Mouse (Mus musculus) lung, postnatal 10 days (tissue): ENCODE measurements at regions not wholly inside any gene's neighbourhood (a gene's known extent, or its start where the extent isn't known, plus 50 kb on each side); places are given as distances from the start of the nearest gene placed in this dataset.

ENCODE experiments used
- DNase-seq: peaks from one replicate; pipeline ENCODE4 v3.0.0; 2021

DNA sequence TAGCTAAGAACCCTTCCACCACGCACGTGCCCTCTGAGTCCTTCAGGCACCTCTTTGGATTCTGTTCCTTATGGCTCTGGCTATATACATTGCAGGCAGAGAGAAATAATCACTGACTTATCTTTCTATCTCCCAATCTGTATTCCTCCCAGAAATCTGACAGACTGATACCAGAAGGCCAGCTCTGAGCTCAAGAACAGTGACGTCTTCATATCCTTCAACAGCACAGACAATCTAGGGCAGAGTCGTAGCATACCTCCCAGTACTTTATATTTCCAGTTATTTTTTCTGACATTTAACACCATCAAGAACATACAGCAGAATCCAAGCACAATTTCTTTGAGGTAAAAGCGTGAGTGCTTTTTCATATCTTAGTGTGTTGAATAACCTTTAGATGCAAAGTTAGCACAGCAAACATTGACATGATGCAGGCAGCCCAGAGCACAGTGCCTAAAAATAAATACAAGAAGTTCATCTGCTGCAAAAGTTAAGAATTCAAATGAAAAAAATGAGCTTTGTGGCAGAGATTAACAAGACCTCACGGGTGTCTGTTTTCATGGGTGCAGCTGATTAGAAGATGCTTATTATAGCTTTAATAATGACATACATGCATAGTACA, 358.1 kb upstream of the Satb1 start:
- no peak for DNase-seq

DNA sequence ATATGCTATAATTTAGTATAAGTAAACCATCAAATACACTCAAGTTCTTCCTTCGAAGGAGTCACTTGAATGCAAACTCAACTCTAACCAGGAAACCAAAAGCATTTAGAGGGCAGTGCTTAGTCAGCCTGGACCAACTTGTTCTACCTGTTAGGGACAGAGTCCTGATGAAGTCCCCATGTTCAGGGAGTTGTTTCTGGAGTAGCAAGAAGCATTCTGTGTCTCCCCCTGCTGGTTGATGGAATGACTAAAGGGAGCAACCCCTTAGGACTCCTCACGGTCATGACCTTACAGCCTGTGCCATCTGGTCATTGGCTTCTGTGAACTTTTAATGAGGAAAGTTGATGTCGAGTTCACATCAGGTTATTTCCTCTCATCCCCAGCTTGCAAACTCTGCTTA, 349.6 kb upstream of the Satb1 start:
- DNase-seq = peak; percentile 44

DNA sequence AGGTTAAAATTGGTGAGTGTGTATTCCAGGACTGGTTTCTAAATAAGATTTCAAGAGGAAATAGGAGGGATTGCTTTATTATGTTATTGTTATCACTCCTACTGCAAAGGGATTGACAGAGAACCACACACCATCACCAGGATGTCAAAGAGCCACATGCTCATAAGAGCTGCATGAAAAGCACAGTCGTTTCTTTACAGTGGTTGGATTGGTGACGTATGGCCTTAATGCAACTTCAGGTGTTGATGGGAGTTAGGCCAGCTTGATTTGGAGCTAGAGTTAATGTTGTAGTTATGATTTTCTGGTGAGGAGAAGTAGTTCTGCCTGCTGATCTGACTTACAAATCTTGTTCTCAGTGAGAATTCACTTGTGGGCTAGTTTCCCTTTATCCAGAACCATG, 344.9 kb upstream of the Satb1 start:
- no peak for DNase-seq

DNA sequence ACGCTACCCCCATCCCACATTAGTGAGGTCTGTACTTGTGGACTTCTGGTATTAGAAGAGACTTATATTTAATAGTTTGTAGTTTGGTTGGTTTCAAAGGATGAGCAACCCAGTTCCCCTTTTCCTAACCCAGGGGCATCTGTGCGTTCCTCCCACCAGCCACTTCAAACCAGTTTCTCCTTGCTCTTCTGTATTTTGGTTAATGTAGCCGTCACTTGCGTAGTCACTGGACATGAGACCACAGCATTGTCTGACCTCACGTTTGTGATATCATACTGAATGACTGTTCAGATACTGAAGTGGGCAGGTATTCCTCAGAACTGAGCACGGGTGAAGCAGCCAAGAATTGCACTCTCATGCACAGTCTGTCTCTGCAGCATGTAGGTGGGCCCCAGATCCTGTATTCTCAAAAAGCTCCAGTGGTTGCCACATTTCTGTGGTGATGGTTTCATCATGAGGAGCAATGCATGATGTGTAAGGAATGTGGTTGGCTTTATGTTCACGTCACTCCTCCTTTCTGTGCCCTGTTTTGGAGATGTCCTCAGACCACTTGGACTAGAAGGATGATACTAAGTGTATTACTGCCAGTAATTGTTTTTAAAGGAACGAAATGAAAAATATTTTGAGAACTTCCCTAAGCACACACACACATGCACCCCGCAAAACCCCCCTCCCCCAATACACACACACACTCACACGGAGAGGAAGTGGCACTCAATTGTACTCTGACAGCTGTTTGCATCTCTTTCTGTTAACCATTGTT, 335.2 kb upstream of the Satb1 start:
- DNase-seq = no peak

DNA sequence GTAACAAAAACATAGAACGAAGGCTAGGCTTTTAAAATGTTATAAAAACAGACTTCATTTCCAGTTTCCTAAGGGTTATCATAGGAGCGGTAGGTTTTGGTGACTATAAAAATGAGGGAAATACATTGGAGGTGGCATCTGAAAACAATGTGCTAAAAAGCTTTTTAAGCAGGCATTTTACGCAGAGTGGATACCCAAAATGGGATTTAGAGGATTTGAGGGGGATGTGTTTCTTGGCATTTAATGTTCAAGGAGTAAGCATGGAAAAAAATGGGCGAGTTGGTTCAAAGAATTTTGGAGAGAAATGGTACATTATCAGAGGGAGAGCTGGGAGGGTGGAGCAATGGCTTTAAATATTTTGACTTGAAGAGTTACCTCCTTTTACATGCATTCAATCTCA, 334.6 kb upstream of the Satb1 start:
- DNase-seq = no peak

DNA sequence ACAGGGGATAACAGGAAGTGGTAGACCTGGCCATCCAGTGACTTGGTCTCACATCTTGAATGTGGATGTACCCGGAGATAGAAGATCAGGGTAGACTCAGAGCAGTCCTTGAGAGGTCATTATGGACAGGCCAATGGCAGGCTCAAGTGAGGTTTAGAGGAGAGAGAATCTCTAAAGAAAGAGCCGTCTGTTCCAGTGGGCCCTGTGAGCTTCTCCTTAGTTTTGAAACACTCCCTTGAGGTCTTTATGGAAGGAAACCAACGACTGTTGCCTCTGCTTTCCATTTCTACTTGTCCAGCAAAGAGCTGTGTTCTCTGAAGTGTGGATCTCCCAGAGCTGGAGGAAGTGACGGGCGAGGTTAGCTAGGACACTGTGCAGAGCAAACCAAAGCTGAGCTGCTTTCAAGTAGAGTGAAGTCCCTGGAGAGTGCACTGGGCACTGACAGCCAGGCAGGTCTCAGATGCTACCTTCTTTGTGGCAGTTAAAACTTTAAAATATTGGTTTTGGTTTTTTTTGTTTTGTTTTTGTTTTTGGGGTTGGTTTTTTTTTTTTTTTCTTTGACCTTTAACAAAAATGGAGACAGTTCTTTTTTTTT, 332.9 kb upstream of the Satb1 start:
- DNase-seq = no peak

DNA sequence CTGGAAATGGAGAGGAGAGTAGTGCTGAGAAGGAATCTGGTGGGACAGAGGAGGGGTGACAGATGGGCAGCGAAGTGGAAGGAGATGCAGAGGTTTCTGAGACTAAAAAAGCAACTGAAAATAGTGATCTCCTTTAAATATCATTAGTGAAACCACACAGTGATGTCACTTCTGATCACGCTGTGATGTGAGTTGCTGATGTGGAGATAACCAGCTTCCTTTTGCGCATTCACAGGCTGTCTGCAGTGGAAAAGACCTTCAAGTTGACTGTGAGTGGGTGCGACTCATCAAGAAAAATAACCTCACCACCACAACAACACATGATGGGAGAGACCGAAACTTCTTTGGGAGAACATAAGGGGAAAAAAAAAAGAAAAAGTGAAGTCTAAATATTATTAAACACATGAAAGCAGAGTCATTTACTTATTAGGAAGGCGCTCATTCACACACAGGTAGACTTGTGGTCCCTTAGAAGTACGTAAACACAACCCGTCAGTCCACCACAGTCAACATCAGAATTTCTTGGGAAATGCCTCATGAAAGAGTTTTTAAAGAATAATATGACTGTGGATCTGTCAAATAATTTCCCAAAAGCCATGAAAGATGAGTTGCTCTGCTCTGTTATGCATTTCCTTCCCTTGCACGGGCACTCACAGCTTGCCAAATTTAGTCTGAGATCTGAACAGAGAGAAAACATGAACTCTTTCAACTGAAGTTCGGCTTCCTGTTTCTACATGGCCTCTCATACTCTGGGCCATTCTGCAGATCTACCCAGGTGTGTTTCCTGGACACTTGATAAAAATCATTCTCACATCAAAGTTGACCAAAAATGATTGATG, 329.7 kb upstream of the Satb1 start:
- no peak for DNase-seq

DNA sequence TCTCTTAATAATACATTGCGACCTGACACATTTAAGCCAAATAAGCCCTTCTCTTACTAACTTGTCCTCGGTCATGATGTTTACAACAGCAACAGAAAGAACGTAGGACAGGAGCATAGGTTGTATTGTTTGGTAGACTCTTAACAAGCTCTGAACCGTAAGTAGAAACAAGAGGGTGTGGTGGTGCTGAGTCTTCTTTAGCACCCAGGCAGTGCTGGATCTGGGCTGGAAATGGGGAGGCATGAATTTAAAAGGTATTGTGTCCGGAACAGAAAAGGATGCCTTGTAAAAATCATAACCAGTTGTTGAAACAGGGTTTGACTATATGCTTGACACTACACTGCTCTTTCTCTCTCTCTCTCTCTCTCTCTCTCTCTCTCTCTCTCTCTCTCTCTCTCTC, 317.4 kb upstream of the Satb1 start:
- DNase-seq = no peak

DNA sequence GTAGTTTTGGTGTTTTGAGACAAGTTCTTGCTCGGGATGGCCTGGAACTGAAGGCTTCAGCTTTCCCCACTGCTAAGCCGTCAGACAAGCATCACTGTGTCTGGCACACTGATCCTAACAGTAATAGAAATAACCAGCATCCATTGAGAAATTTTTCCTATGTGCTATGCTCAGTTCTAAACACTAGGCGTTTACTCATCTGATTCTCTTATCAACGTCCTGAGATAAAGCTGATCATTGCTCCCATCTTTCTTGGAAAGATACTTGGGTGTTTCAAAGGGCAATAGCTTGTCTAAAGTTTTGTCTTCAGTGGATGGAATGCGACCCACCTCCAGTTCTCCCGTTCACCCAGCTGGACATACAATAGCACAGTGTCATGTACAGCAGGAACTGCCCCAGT, 316.7 kb upstream of the Satb1 start:
- no peak for DNase-seq

DNA sequence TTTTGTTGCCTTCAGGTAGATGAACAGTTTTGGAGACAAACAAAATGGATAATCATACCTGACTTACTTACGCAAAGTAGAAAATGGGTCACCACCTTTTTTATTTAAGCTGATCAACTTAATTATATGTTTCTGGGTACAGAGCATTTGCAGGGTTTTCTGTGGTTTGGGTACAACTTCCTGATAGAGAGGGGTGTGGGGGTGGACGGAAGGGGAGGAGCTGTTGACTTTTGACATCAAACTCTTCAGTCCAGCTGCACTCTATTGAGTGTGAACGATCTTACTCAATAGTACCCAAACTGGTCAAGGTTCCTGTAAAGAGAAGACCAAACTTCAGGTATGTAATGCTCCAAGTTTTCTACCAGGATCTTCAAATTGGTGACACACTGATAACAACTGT, 316.0 kb upstream of the Satb1 start:
- no peak for DNase-seq

DNA sequence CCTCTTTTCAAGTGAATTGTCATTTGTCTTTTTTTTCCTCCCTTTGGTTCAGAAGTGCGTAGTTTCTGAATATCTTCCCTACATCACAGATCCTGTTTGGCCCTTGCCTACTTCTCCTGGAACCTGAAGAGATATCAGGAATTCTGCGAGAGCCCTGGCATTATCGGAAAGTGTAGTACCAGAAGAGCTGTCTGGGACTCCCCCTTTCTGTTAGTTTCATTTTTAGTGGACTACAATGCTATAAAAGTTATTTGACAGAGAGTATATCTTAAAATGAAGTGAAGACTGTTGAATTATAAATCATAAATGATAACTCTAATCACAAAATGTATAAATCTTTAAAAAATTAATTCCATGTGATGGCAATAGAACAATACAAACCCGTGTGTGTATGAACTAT, 270.8 kb upstream of the Satb1 start:
- no peak for DNase-seq

DNA sequence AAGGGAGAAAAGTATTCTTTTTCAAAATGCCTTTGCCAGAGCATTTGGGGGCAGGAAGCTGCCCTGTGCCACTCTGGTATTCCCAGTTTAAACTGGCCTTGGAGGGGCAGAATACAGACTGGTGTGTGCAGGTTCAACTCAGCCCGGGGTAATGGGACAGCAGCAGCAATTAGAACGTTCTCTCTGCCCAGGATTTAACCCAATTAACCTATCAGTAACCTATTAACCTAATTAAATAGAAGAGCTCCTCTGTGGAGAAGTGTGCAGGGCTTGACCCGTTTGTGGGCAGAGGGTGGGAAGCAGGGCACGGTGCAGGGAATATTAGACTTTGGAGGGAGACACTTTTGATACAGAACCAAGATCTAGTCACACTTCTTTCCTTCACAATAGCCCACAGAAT, 252.7 kb upstream of the Satb1 start:
- DNase-seq = no peak

DNA sequence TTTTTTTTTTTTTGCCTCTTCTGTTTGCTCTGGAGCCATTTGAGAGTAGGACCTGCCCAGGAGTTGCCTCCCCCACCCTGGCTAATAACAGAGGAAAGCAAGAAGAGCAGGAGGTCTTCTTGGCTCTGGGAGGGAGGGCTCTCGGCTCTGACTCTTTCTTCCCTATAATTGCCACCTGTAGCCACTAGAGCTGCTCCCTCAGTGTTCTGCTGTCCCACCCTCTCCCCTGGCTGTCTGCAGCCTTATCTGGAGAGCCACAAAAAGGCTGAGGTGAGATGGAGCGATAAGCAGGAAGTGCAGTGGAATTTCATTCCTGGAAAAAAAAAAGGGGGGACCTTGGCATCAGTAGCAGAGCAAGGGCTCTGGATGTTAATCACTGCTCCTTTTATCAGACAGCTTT, 251.4 kb upstream of the Satb1 start:
- DNase-seq = no peak

DNA sequence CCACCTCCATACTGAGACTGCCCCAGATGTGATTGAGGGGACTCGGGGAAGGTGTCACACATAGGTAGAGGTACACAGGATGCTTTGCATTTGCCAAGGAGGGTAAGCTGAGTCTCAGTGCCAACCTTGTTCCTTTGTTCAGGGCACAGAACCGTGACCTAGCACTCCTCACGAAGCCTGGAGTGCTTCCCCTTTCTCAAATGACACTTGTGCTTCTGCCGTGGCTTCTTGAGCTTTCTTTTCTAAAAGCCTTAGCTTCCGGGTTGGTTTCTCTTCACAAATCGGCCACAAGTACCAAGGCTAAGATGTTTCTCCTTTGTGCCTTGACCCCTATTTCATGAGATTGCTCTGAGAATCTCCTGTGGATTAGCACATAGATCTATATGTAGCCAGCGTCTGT, 246.2 kb upstream of the Satb1 start:
- no peak for DNase-seq

DNA sequence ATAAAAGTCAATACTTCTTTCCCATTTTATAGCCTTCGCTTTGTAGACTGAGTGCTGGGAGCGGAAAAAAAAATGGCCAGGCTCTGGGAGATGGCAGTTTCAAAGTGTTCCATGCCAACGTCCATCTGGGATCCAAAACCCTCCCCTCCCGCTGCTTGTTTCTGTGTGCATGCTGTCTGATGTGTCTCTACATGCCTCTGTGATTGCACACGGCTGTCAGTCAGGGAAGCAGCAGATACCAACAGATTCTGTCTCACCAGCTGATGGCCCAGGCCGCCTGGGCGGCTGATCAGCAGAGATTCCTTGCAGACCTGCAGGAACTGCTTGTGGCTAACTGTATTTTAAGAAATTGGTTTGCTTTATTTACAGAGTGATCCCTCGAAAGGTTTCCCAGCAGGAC, 245.4 kb upstream of the Satb1 start:
- no peak for DNase-seq

DNA sequence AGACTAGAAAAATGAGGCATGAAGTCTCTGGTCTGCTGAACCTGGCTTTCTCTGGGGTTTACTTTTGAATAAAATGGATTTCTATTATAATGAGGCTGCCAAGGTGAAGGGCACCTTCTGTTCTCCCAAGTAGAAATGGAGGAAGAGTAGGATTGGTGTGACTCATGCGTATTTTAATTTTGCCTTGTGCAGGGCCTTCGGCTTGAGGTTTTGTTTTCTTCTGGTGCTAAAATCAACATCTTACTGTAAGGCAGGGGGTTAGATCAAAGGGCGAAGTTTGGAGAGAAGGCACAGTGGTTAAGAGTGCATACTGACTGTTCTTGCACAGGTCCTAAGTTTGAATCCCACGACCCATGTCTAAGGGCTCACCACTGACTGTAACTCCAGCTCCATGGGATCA, 244.9 kb upstream of the Satb1 start:
- DNase-seq = no peak

DNA sequence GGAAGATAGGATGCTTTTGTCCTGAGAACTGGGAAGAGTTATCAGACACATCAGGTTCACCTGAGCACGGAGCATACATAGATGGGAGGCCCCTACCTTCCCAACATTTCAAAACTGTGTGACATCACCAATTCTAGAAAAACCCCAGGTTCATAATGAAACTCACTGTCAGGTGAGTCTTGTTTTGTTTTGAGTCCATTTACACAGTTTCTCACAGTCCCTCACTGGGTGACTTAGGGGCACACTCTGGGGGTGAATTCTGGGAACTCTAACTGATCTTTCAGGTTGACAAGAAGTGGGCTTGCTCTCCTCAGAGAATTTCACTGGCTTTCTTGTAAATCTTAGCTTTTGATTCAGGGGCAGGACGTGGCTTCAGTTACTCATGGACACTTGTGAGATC, 243.7 kb upstream of the Satb1 start:
- no peak for DNase-seq

DNA sequence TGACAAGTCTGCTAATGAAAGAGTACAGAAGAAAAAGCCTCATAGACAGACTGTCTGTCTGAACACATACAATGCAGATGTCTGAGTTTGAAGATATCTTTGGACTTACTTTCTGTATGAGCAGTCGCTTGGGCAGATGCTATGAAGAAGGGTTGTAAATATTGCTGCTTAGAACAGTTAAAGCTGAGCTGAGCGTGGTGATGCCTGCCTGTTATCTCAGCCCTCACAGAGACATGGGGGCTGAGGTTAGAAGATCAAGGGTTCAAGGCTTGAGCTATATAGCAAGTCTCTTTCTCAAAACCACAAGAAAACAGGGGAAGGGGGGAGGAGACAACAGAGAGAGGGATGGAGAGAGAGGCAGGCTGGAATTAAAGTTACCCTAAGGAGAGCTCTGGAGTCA, 234.6 kb upstream of the Satb1 start:
- no peak for DNase-seq

DNA sequence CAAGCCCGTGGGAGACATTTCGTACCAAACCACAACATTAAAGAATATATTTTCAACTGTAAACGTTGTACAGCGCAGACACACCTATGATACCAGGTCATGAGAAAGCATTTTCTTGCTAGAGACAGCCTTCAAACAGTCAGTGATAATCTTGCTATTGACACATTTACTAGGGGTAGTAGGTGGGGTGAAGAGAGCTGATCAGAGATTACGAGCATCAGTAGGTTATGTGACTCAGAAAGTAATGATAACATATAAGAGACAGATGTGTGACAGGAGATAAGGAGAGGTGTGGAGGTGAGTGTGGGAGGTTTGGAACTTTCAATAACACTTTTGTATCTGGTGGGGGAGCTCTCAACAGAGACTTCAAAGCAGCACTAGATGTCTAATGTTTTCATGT, 231.5 kb upstream of the Satb1 start:
- no peak for DNase-seq

DNA sequence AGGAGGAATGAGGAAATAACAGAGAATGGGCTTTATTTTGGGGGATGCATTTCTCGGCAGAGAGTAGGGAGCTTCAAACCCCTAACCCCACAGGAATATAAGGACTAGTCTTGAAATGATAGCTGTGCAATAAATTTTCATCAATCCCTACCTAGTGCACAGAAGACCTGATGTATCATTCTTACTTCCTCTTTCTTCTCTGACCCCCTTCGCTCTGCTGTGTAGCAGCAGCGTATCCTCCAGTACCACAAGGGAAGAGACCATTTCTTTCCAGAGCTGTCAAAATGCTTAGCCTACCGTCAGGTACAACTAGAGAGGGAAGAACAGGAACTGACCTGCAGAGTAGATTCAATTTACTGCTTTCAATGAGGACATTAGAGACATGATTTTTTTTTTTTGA, 230.0 kb upstream of the Satb1 start:
- DNase-seq = no peak

DNA sequence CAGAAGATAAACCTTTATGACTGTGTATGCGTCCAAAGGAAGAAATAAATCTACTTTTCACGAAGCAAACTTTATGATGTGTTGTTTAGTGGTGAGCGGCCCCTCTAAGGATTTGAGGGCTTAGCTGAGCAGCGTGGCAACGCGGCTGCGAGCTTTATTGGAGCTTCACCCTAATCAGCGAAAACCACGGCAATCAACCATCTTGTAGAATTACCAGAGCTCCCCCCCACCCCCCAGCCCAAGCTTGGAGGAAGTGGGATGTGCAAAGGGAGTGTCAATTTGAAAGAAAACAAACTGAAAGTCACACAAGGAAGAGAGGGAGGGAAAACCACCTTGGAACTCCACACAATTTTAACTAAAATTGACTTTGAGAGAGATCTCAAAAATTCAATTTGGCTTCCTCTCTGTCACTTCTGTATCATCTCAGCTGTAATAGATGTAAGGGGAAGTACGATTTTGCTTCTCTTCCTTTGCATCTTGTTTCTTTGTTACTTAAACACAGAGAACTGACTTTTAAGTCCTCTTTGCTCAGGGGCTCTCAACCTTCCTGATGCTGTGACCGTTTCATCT, 229.1 kb upstream of the Satb1 start:
- no peak for DNase-seq

DNA sequence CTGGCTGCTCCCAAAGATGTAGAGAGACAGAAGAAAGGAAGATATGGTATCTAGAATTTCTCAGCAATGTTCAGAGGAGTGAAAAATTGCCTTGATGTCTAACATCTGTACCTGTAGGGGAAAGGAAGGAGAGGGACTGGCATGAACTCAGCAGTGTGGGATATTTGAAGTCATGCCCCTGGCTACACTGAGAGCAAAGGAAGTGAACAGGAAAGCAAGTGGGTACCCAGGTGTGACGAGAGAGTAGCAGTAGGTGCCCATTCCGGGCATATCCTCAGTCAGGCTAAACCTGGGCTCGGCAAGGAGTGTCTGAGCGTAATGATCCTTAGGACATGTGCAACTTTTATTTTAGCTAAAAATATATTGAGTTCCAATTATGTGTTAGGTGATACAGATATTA, 203.4 kb upstream of the Satb1 start:
- DNase-seq = no peak

DNA sequence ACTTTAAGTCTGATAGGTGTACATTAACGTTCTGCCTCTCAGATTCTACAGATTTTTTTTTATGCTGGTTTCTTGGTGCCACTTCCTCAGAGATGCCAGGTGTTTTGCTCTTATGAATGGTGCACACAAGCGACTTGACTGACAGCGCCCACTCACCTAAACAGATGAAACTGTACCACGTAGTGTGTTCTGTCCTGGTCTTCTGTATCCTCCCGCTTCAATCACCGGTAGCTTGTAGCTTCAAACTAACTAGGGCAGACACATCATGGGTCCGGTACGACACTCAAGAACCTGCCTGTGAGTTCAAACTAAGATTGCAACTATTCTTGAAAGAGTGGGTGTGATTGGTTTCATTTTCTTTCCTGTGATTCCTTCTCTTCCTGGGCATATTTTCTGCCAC, 198.0 kb upstream of the Satb1 start:
- no peak for DNase-seq

DNA sequence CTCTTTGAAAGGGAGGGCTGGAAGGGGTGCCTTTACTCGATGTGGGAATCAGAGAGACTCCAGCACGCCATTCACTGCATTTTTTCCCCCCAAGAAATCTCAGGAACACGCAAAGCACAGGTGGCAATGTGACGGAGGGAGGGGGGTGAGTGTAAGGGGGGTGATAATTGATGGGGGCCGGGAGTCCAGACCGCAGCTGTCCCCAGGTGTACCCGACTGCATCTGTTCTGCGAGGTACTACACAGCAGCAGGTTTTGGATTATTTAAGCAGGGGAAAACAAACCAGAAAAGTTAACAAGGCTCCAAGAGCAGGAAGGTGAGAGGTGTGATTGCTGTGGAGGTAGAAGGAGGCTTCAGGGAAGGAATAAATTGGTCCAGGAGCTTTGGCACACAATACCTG, 153.8 kb upstream of the Satb1 start:
- no peak for DNase-seq
